Mouse (Mus musculus) G1E (cell line): ENCODE data around the gene Zfp628.

Experiments used
- CTCF ChIP-seq: IDR thresholded peaks from 2 replicates; pipeline ENCODE4 v1.5.1; 2012; ENCODE audit warnings: low read depth, low read length, inconsistent platforms, mixed read lengths
- GATA1 ChIP-seq: IDR thresholded peaks from 2 replicates; pipeline ENCODE4 v1.6.1; 2012; ENCODE audit warnings: borderline replicate concordance, low read length, inconsistent platforms, mixed read lengths
- GATA2 ChIP-seq: IDR thresholded peaks from 2 replicates; pipeline ENCODE4 v1.6.1; 2012; ENCODE audit warnings: low read depth, low read length, inconsistent platforms, borderline replicate concordance
- POLR2AphosphoS5 ChIP-seq: IDR thresholded peaks from 2 replicates; pipeline ENCODE4 v1.6.1; 2012; ENCODE audit warnings: low read depth, low read length, inconsistent platforms; ENCODE audit not compliant: insufficient replicate concordance
- TAL1 ChIP-seq: conservative IDR thresholded peaks from 2 replicates; pipeline ENCODE4 v1.6.1; 2012; ENCODE audit warnings: low read depth, low read length, inconsistent platforms, mixed read lengths

DNA sequence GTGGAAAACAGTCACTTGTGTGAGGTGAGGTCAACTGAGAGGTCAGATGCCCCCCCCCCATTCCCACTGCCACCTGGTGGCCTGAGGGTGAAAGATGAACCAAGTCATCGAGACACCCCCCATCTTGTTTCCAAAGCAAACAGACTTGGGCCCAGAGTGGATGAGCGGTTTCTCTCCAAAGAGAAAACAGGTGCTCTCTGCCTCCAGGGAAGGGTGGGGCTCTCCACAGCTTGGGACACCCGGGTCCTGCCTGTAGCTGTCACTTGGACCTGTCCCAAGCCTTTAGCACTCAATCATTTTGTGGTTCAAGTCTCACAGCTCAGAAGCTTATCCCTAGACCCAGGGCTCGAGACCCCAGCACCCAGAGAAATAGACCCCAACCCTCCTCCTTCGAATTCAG, 48.5 kb downstream of the Zfp628 start:
- no peak for TF ChIP-seq CTCF
- TF ChIP-seq POLR2AphosphoS5 = no peak
- TF ChIP-seq TAL1 = no peak
- TF ChIP-seq GATA1 = no peak
- no peak for TF ChIP-seq GATA2
